Mouse (Mus musculus) adrenal gland, adult 8-10 months (tissue): ENCODE results near the gene Slc46a2. TPM values are rescaled to one million over a fixed set of nuclear protein-coding genes. Genes with fewer than 3 reads are reported as not detected.
A peak's percentile ranks its signal among the peaks of the same experiment; 100 is the strongest.

Source experiments
- DNase-seq: peaks from one replicate; pipeline ENCODE4 v3.0.0; 2022
- total RNA-seq, 4 experiments: library from RNA; stranded (reverse); gene quantifications; 2 replicates each; pipeline ENCODE4 v1.2.4; 2022

Gene Slc46a2
- total RNA-seq, result not detected

- no peak for DNase-seq
These were observed at the start of gene Slc46a2 for GRCm38 (mm10) chr4:59914608-59915403. Gene Slc46a2 (minus strand): TSS chr4:59915056.

GRCm38 (mm10) chr4:59963405-59964344 lies 48.8 kb upstream of the Slc46a2 start, which contains the start of gene Mup6:
Gene Mup6 (plus strand): TSS chr4:59964294.
- DNase-seq, result no peak

GRCm38 (mm10) chr4:59960610-59961009 lies 45.8 kb upstream of the Slc46a2 start, which contains the start of gene Mup4:
Gene Mup4 (minus strand): TSS chr4:59960710.
- DNase-seq, result no peak

- no peak for DNase-seq
These were observed 22.7 kb upstream of the Slc46a2 start for GRCm38 (mm10) chr4:59937543-59937942.

- DNase-seq, result no peak
These were observed 17.8 kb upstream of the Slc46a2 start for GRCm38 (mm10) chr4:59932505-59933281.

GRCm38 (mm10) chr4:59928347-59928746 lies 13.5 kb upstream of the Slc46a2 start:
- DNase-seq, result peak; percentile 34

- DNase-seq, result no peak
These were observed 12.8 kb upstream of the Slc46a2 start for GRCm38 (mm10) chr4:59927666-59928065.

- no peak for DNase-seq
These were observed 10.2 kb upstream of the Slc46a2 start for GRCm38 (mm10) chr4:59925082-59925481.

GRCm38 (mm10) chr4:59917966-59918365 lies 3.1 kb upstream of the Slc46a2 start:
- no peak for DNase-seq

- no peak for DNase-seq
These were observed 6.1 kb downstream of the Slc46a2 start for GRCm38 (mm10) chr4:59908785-59909184.

- DNase-seq, result no peak
These were observed 7.1 kb downstream of the Slc46a2 start for GRCm38 (mm10) chr4:59907657-59908230.

- DNase-seq, result no peak
These were observed 7.8 kb downstream of the Slc46a2 start for GRCm38 (mm10) chr4:59907092-59907491.

- no peak for DNase-seq
These were observed 12.3 kb downstream of the Slc46a2 start for GRCm38 (mm10) chr4:59902547-59902946.

GRCm38 (mm10) chr4:59901810-59902209 lies 13.0 kb downstream of the Slc46a2 start:
- no peak for DNase-seq

GRCm38 (mm10) chr4:59898521-59898919 lies 16.3 kb downstream of the Slc46a2 start:
- no peak for DNase-seq

GRCm38 (mm10) chr4:59897814-59898520 lies 16.9 kb downstream of the Slc46a2 start:
- DNase-seq, result no peak

GRCm38 (mm10) chr4:59896000-59896399 lies 18.9 kb downstream of the Slc46a2 start:
- DNase-seq, result no peak

- DNase-seq, result no peak
These were observed 19.8 kb downstream of the Slc46a2 start for GRCm38 (mm10) chr4:59894977-59895575.

- DNase-seq, result no peak
These were observed 20.4 kb downstream of the Slc46a2 start for GRCm38 (mm10) chr4:59894415-59894814.

- DNase-seq, result no peak
These were observed 22.1 kb downstream of the Slc46a2 start for GRCm38 (mm10) chr4:59892731-59893130.
